Mouse (Mus musculus) liver, embryonic 15.5 days (tissue): ENCODE data around the gene Farp1. TPM values are rescaled to one million over a fixed set of nuclear protein-coding genes. Genes with fewer than 3 reads are reported as not detected.
A peak's percentile ranks its signal among the peaks of the same experiment; 100 is the strongest.
"Not testable (repeated sequence)": the region's sequence is repeated elsewhere in the genome, so short reads cannot be mapped to it uniquely, and the experiment has no call there.

Experiments
- ATAC-seq: fragments of 200-750 bp; cut with Nextera tagmentation; 2 replicates; pipeline ENCODE4 v1.8.0; 2017; ENCODE audit warnings: moderate number of reproducible peaks, mild to moderate bottlenecking, moderate library complexity; ENCODE audit not compliant: insufficient read depth
- H3K27ac ChIP-seq: fragments of 300-500 bp; sonication (generic); replicated peaks from 2 replicates; pipeline ENCODE4 v1.5.1; 2015; ENCODE audit warnings: mild to moderate bottlenecking, inconsistent platforms
- H3K27me3 ChIP-seq: fragments of 300-500 bp; sonication (generic); 2 replicates; pipeline ENCODE4 v1.6.1; 2015; ENCODE audit warnings: mild to moderate bottlenecking, inconsistent platforms
- H3K36me3 ChIP-seq: fragments of 300-500 bp; sonication (generic); replicated peaks from 2 replicates; pipeline ENCODE4 v1.6.1; 2015; ENCODE audit warnings: moderate library complexity, mild to moderate bottlenecking, inconsistent platforms
- H3K4me1 ChIP-seq: fragments of 300-500 bp; sonication (generic); replicated peaks from 2 replicates; pipeline ENCODE4 v1.6.1; 2015; ENCODE audit warnings: inconsistent platforms
- H3K4me2 ChIP-seq: fragments of 300-500 bp; sonication (generic); 2 replicates; pipeline ENCODE4 v1.6.1; 2015; ENCODE audit warnings: moderate library complexity, mild to moderate bottlenecking, inconsistent platforms
- H3K4me3 ChIP-seq: fragments of 300-500 bp; sonication (generic); replicated peaks from 2 replicates; pipeline ENCODE4 v1.5.1; 2015; ENCODE audit warnings: mild to moderate bottlenecking, inconsistent platforms
- H3K9ac ChIP-seq: fragments of 300-500 bp; sonication (generic); 2 replicates; pipeline ENCODE4 v1.6.1; 2015; ENCODE audit warnings: moderate library complexity, mild to moderate bottlenecking, inconsistent platforms
- H3K9me3 ChIP-seq: fragments of 300-500 bp; sonication (generic); replicated peaks from 2 replicates; pipeline ENCODE4 v1.6.1; 2016; ENCODE audit warnings: inconsistent platforms
- WGBS: fragments of 180-500 bp; shearing (Covaris S2); methylation state at CpG from one replicate; pipeline ENCODE4 v1.1.7; 2015; ENCODE audit warnings: mixed read lengths; ENCODE audit not compliant: insufficient replicate concordance; 5-methylcytosine and 5-hydroxymethylcytosine counted together
- polyA plus RNA-seq: library from polyadenylated mRNA; unstranded; fragments of >200 nt; fragmentation: Nextera tagmentation; extraction: Ambion mirVana; gene quantifications from 2 replicates; pipeline ENCODE4 v1.2.1, GENCODE M21; 2015

The Farp1 gene
- polyA plus RNA-seq, 1 experiment from 2014 or later = 3.2 TPM

- Histone ChIP-seq H3K4me3 (no peak overlapping the region), H3K4me2 (no peak overlapping the region), H3K9me3 (no peaks in the 10 kb centered on the region), H3K36me3 (no peaks in the 10 kb centered on the region), H3K4me1 (0 out of 2 replicates have a peak, but pooled peaks cover 10% of the 10 kb centered on the region), H3K9ac (no peak overlapping the region), H3K27ac (no peak overlapping the region), H3K27me3 (no peaks in the 10 kb centered on the region)
- WGBS = 58% methylated on average over 8 of the region's 8 CpGs
- ATAC-seq = no peak
These were observed 148.6 kb downstream of the Farp1 start for GRCm38 (mm10) chr14:121183414-121184130.

GRCm38 (mm10) chr14:121184351-121184750 is 149.4 kb downstream of the Farp1 start:
- Histone ChIP-seq H3K9ac (no peak overlapping the region), H3K27me3 (no peaks in the 10 kb centered on the region), H3K4me2 (no peak overlapping the region), H3K27ac (no peak overlapping the region), H3K4me1 (0 out of 2 replicates have a peak, but pooled peaks cover 10% of the 10 kb centered on the region), H3K4me3 (no peak overlapping the region), H3K36me3 (no peaks in the 10 kb centered on the region), H3K9me3 (no peaks in the 10 kb centered on the region)
- ATAC-seq = no peak
- 71% methylated on average over 8 of the region's 8 CpGs for WGBS

- no peak overlapping the region for H3K27ac ChIP-seq
- H3K4me2 ChIP-seq = no peak overlapping the region
- no peak overlapping the region for H3K4me3 ChIP-seq
- no peaks in the 10 kb centered on the region for H3K36me3 ChIP-seq
- H3K9me3 ChIP-seq = no peaks in the 10 kb centered on the region
- peaks cover 15% of the 10 kb centered on the region; the same call in 1 of the 2 replicates for H3K4me1 ChIP-seq
- no peak for ATAC-seq
- H3K27me3 ChIP-seq = no peaks in the 10 kb centered on the region
- WGBS = 43% methylated on average over 8 of the region's 8 CpGs
- no peak overlapping the region for H3K9ac ChIP-seq
These were observed 151.4 kb downstream of the Farp1 start for GRCm38 (mm10) chr14:121186402-121186894.

GRCm38 (mm10) chr14:121189840-121190239 is 154.8 kb downstream of the Farp1 start:
- not testable (repeated sequence) for H3K9me3 ChIP-seq, H3K36me3 ChIP-seq, H3K4me2 ChIP-seq, H3K27me3 ChIP-seq, H3K4me3 ChIP-seq, H3K4me1 ChIP-seq, H3K9ac ChIP-seq, H3K27ac ChIP-seq, ATAC-seq
- 81% methylated on average over 10 of the region's 10 CpGs for WGBS

GRCm38 (mm10) chr14:121190386-121190785 is 155.4 kb downstream of the Farp1 start:
- no peak overlapping the region for H3K9ac ChIP-seq
- no peaks in the 10 kb centered on the region for H3K9me3 ChIP-seq
- peak; percentile 37 for ATAC-seq
- no peaks in the 10 kb centered on the region for H3K27me3 ChIP-seq
- no peaks in the 10 kb centered on the region for H3K36me3 ChIP-seq
- WGBS = 71% methylated on average over 9 of the region's 9 CpGs
- no peak overlapping the region for H3K4me2 ChIP-seq
- peaks cover 6% of the 10 kb centered on the region; the same call in 1 of the 2 replicates for H3K4me1 ChIP-seq
- no peak overlapping the region for H3K4me3 ChIP-seq
- H3K27ac ChIP-seq = no peak overlapping the region

GRCm38 (mm10) chr14:121191739-121192138 is 156.7 kb downstream of the Farp1 start:
- Histone ChIP-seq H3K4me3 (no peak overlapping the region), H3K36me3 (no peaks in the 10 kb centered on the region), H3K4me2 (peak overlapping the region; percentile 10; the same call in 1 of the 2 replicates), H3K9ac (no peak overlapping the region), H3K27ac (no peak overlapping the region), H3K9me3 (no peaks in the 10 kb centered on the region), H3K4me1 (peaks cover 6% of the 10 kb centered on the region; the same call in 1 of the 2 replicates), H3K27me3 (no peaks in the 10 kb centered on the region)
- 69% methylated on average over 13 of the region's 13 CpGs for WGBS
- ATAC-seq = peak; percentile 36; the same call in 1 of the 2 replicates

- H3K9me3 ChIP-seq = no peaks in the 10 kb centered on the region
- 57% methylated on average over 5 of the region's 5 CpGs for WGBS
- no peak overlapping the region for H3K9ac ChIP-seq
- no peak overlapping the region for H3K4me3 ChIP-seq
- H3K36me3 ChIP-seq = no peaks in the 10 kb centered on the region
- no peak overlapping the region for H3K4me2 ChIP-seq
- peaks cover 6% of the 10 kb centered on the region; the same call in 1 of the 2 replicates for H3K4me1 ChIP-seq
- no peak for ATAC-seq
- no peaks in the 10 kb centered on the region for H3K27me3 ChIP-seq
- H3K27ac ChIP-seq = no peak overlapping the region
These were observed 157.4 kb downstream of the Farp1 start for GRCm38 (mm10) chr14:121192394-121192793.

- 68% methylated on average over 2 of the region's 2 CpGs for WGBS
- Histone ChIP-seq H3K4me1 (peaks cover 6% of the 10 kb centered on the region; the same call in 1 of the 2 replicates), H3K4me3 (no peak overlapping the region)
These were observed 159.0 kb downstream of the Farp1 start for GRCm38 (mm10) chr14:121193981-121194380.

GRCm38 (mm10) chr14:121198915-121199572 is 164.0 kb downstream of the Farp1 start:
- Histone ChIP-seq H3K4me1 (0 out of 2 replicates have a peak, but pooled peaks cover 3% of the 10 kb centered on the region), H3K4me2 (no peak overlapping the region), H3K4me3 (no peak overlapping the region), H3K27me3 (no peaks in the 10 kb centered on the region), H3K27ac (no peak overlapping the region), H3K9me3 (no peaks in the 10 kb centered on the region), H3K9ac (no peak overlapping the region), H3K36me3 (no peaks in the 10 kb centered on the region)
- 43% methylated on average over 14 of the region's 14 CpGs for WGBS
- no peak for ATAC-seq

More at GRCm38 (mm10) chr14:121193981-121194380, 159.0 kb downstream of the Farp1 start:
- Histone ChIP-seq H3K36me3 (no peaks in the 10 kb centered on the region), H3K4me2 (no peak overlapping the region), H3K9ac (no peak overlapping the region), H3K9me3 (no peaks in the 10 kb centered on the region), H3K27ac (no peak overlapping the region), H3K27me3 (no peaks in the 10 kb centered on the region)
- ATAC-seq = no peak

GRCm38 (mm10) chr14:121199789-121200188 is 164.8 kb downstream of the Farp1 start:
- 0 out of 2 replicates have a peak, but pooled peaks cover 3% of the 10 kb centered on the region for H3K4me1 ChIP-seq
- no peak overlapping the region for H3K9ac ChIP-seq
- no peak overlapping the region for H3K27ac ChIP-seq
- no peaks in the 10 kb centered on the region for H3K27me3 ChIP-seq
- WGBS = 48% methylated on average over 8 of the region's 8 CpGs
- no peak overlapping the region for H3K4me2 ChIP-seq
- no peaks in the 10 kb centered on the region for H3K9me3 ChIP-seq
- H3K4me3 ChIP-seq = no peak overlapping the region
- no peaks in the 10 kb centered on the region for H3K36me3 ChIP-seq
- ATAC-seq = peak; percentile 56

GRCm38 (mm10) chr14:121200353-121200752 is 165.4 kb downstream of the Farp1 start:
- no peaks in the 10 kb centered on the region for H3K36me3 ChIP-seq
- ATAC-seq = no peak
- no peak overlapping the region for H3K9ac ChIP-seq
- 0 out of 2 replicates have a peak, but pooled peaks cover 3% of the 10 kb centered on the region for H3K4me1 ChIP-seq
- no peak overlapping the region for H3K4me2 ChIP-seq
- H3K27me3 ChIP-seq = no peaks in the 10 kb centered on the region
- no peak overlapping the region for H3K27ac ChIP-seq
- 65% methylated on average over 8 of the region's 8 CpGs for WGBS
- H3K9me3 ChIP-seq = no peaks in the 10 kb centered on the region
- H3K4me3 ChIP-seq = no peak overlapping the region
